Mouse (Mus musculus): ENCODE measurements at regions not wholly inside any gene's neighbourhood (a gene's known extent, or its start where the extent isn't known, plus 50 kb on each side); places are given as distances from the start of the nearest gene placed in this dataset.

- Histone ChIP-seq H3K9me3 (replicated peaks; ENCODE audit: insufficient read depth, low read length) (no peaks in the 10 kb centered on the region), H3K9ac (ENCODE audit: control insufficient read depth, low read depth, low read length, poor library complexity, severe bottlenecking) (no peak overlapping the region), H3K4me1 (ENCODE audit: control insufficient read depth in 1 of 2, insufficient read depth in 2 of 2, low read length in 2 of 2) (no peaks in the 10 kb centered on the region), H3K36me3 (ENCODE audit: control insufficient read depth in 1 of 2, insufficient read depth in 2 of 2, low read length in 2 of 2) (no peaks in the 10 kb centered on the region), H3K79me2 (ENCODE audit: control insufficient read depth, insufficient read depth, low read length, poor library complexity) (no peaks in the 10 kb centered on the region), H3K27me3 (ENCODE audit: control insufficient read depth in 1 of 2, insufficient read depth in 2 of 2, low read length in 2 of 2) (no peaks in the 10 kb centered on the region), H3K4me3 (ENCODE audit: control insufficient read depth in 1 of 2, insufficient read depth in 1 of 2, low read depth in 2 of 2, low read length in 2 of 2) (no peak overlapping the region), H3K27ac (ENCODE audit: control insufficient read depth, low read depth, low read length) (no peak overlapping the region)
- DNase-seq (ENCODE audit: low read depth, low spot score): no peak
- TF ChIP-seq KAT2A (conservative IDR thresholded peaks at IDR 0.05; ENCODE audit: low read depth, low read length): no peak
- no peak for TF ChIP-seq BHLHE40 (IDR thresholded peaks at IDR 0.05; ENCODE audit: borderline replicate concordance, low read depth, low read length)
- TF ChIP-seq MXI1 (IDR thresholded peaks at IDR 0.05; ENCODE audit: low read depth, low read length): no peak
Measured at GRCm38 (mm10) chr3:147169215-147169614, 317.0 kb downstream of the Ttll7 start.

- TF ChIP-seq NRF1 (IDR thresholded peaks at IDR 0.05; ENCODE audit: insufficient read depth, low read depth, low read length, poor library complexity, severe bottlenecking) (no peak), ZKSCAN1 (IDR thresholded peaks at IDR 0.05; ENCODE audit: low read depth, low read length) (no peak), UBTF (IDR thresholded peaks at IDR 0.05; ENCODE audit: borderline replicate concordance, insufficient read depth, low read depth, low read length) (no peak), GATA1 (IDR thresholded peaks at IDR 0.05; ENCODE audit: low read depth, low read length) (no peak), TBP (IDR thresholded peaks at IDR 0.05; ENCODE audit: low read depth, low read length) (no peak), ETS1 (IDR thresholded peaks at IDR 0.05; ENCODE audit: low read depth, low read length) (no peak), TCF12 (IDR thresholded peaks at IDR 0.05; ENCODE audit: low read depth, low read length) (no peak), CHD1 (IDR thresholded peaks at IDR 0.05; ENCODE audit: low read depth, low read length) (no peak), USF1 (IDR thresholded peaks at IDR 0.05; ENCODE audit: low read depth, low read length) (no peak), SMC3 (IDR thresholded peaks at IDR 0.05; ENCODE audit: low read depth, low read length) (no peak), MYC (IDR thresholded peaks at IDR 0.05; ENCODE audit: low read depth, low read length) (no peak), USF2 (IDR thresholded peaks at IDR 0.05; ENCODE audit: borderline replicate concordance in 1 of 2, insufficient read depth in 1 of 2, low read depth in 1 of 2, low read length in 2 of 2) (no peak), POLR2AphosphoS5 (IDR thresholded peaks at IDR 0.05; ENCODE audit: borderline replicate concordance, low read depth, low read length) (no peak)
- DNase-seq (ENCODE audit: low read depth, low spot score): no peak
- no peaks in the 10 kb centered on the region for H3K27me3 ChIP-seq (ENCODE audit: control insufficient read depth in 1 of 2, insufficient read depth in 2 of 2, low read length in 2 of 2)
- no peaks in the 10 kb centered on the region for H3K36me3 ChIP-seq (ENCODE audit: control insufficient read depth in 1 of 2, insufficient read depth in 2 of 2, low read length in 2 of 2)
- no peaks in the 10 kb centered on the region for H3K9me3 ChIP-seq (replicated peaks; ENCODE audit: insufficient read depth, low read length)
- no peak overlapping the region for H3K27ac ChIP-seq (ENCODE audit: control insufficient read depth, low read depth, low read length)
- no peaks in the 10 kb centered on the region for H3K79me2 ChIP-seq (ENCODE audit: control insufficient read depth, insufficient read depth, low read length, poor library complexity)
- no peaks in the 10 kb centered on the region for H3K4me1 ChIP-seq (ENCODE audit: control insufficient read depth in 1 of 2, insufficient read depth in 2 of 2, low read length in 2 of 2)
- no peak overlapping the region for H3K4me3 ChIP-seq (ENCODE audit: control insufficient read depth in 1 of 2, insufficient read depth in 1 of 2, low read depth in 2 of 2, low read length in 2 of 2)
- no peak overlapping the region for H3K9ac ChIP-seq (ENCODE audit: control insufficient read depth, low read depth, low read length, poor library complexity, severe bottlenecking)
Measured at GRCm38 (mm10) chr3:147170106-147170505, 317.9 kb downstream of the Ttll7 start.

All from MEL (cell line).